Mouse (Mus musculus) large intestine, adult 2 months (tissue): ENCODE data around the gene 1700029F12Rik. TPM values are rescaled to one million over a fixed set of nuclear protein-coding genes. Genes with fewer than 3 reads are reported as not detected.

Source experiments
- DNase-seq: peaks from one replicate; pipeline ENCODE4 v3.0.0-alpha.2; 2012; ENCODE audit warnings: low read depth, low spot score
- WGBS: fragments of 180-500 bp; shearing (Covaris S2); methylation state at CpG from one replicate; pipeline ENCODE4 v1.1.7; 2018; 5-methylcytosine and 5-hydroxymethylcytosine counted together
- polyA plus RNA-seq: library from polyadenylated mRNA; depleted of rRNA; stranded (reverse); fragments of >200 nt; gene quantifications from 2 replicates; pipeline ENCODE4 v1.2.3, GENCODE M21; 2012; rRNA removed

1700029F12Rik gene
- polyA plus RNA-seq, 1 experiment = not detected

- WGBS = 33% methylated on average over 26 of the region's 26 CpGs
- DNase-seq = no peak
Observed at GRCm38 (mm10) chr13:96983251-96984126, 50.7 kb downstream of the 1700029F12Rik start.

DNA sequence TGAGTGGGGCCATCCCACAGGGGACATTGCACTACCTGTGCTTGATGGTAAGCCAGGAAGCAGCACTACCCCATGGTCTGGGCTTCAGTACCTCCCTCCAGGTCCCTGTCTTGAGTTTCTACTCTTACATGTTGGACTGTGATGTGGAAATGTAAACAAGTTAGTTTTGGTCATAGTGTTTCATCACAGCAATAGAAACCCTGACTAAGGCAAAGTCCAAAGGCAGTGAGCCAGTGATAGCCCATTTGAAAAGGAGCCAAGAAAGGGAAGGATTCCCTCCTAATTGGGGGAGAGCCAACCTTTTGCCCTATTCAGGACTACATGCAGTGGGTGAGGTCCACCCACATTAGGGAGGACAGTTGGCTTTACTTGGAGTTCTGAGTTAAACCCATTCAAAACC, 53.6 kb downstream of the 1700029F12Rik start:
- DNase-seq = no peak

DNA sequence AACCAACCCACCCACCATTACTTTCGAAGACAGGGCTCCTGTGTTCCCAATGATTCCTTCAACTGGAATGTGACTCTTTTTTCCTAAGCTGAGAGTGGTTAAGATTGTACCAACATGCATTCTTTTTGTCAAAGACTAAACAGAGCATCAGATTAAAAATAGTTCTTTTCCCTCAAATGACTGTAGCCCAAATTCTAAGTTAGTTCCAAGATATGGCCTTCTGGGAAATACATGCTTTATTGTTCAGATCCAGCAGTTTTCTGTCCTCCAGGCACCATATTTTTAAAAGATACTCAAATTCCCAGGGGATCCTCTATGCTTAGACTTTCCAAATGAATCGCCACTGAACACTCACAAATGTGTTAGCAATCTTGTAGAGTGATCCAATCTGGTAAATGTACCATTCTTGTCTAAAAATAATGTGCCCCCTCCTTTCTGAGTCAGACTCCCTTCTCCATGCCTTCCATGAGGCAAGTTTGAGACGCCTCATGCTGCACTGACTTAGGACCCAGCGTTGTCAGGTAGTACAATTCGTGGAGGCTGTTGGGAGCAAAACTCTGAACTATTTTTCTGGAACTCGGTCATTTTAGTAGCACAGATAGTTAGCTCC, 57.1 kb downstream of the 1700029F12Rik start:
- no peak for DNase-seq
- WGBS = 89% methylated on average over 6 of the region's 6 CpGs

DNA sequence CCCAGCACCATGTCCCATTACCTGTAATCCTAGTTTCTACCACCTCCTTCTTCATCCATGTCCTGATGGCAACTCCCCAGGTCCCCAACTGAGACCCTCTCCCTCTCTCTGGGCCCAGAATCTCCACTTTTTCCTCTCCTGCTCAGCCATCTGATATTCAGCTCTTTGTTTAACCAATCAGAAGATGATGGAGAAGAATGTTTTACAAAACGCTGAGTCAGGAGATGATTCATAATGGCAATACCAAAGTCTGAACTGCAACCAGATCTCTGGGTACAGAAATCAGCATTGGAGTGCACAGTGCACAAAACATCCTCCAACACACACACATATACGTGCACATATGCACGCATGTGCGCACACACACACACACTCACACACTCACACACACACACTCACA, 60.8 kb downstream of the 1700029F12Rik start:
- WGBS = 81% methylated on average over 4 of the region's 4 CpGs
- no peak for DNase-seq

Other genes with a start within 250 kb of the 1700029F12Rik start
- gene Gcnt4, start 109.7 kb downstream of the 1700029F12Rik start, polyA plus RNA-seq = 10.7 and 23.6 TPM in 2 replicates
- gene Fam169a, start 32.9 kb upstream of the 1700029F12Rik start, polyA plus RNA-seq = 0.04 TPM in 2 replicates
- gene Gm6169, start 64.9 kb upstream of the 1700029F12Rik start, polyA plus RNA-seq = 3.8 and 5.5 TPM in 2 replicates
- 17.2 and 23.2 TPM in 2 replicates for gene Gfm2, start 103.6 kb upstream of the 1700029F12Rik start, polyA plus RNA-seq
- 25.8 and 31.1 TPM in 2 replicates for gene Nsa2, start 103.6 kb upstream of the 1700029F12Rik start, polyA plus RNA-seq
- 53.5 and 98.7 TPM in 2 replicates for gene Hexb, start 164.0 kb upstream of the 1700029F12Rik start, polyA plus RNA-seq
- 4.2 and 8.2 TPM in 2 replicates for gene Enc1, start 206.7 kb upstream of the 1700029F12Rik start, polyA plus RNA-seq